In the genomic region with DNA sequence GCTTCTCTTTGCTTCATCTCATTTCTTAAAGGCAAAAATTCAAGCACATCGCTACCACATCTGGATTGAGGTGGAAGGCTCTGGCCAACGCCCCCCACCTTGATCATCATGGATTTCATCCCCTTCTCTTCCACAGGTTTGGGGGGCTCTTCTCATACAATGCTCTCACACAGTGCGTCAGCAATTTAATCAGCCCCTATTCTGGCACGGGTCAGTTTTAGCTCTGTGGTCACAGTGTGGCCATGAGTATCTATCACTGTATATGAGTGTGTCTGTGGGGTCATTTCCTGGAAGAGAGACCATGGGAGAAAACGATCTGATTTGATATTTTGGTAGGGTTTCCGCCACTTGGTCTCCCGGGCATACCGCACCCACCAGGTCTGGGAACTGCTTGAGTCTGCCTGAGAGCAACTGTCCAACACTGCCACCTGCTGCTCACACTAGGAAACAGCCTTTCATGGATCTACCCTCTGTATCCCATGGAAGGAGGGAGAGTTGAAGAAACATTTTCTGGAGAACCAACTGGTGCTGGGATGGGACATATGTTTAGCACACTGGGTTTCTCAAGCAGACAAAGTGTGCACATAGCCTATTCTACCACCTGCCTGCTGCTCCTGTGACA, we compare ENCODE assay signal across 9 mouse cellular contexts. TPM values are rescaled to one million over a fixed set of nuclear protein-coding genes. Genes with fewer than 3 reads are reported as not detected.
A peak's percentile ranks its signal among the peaks of the same experiment; 100 is the strongest.
DNase-seq lines count a peak whose midpoint lies in the region; ATAC-seq and TF ChIP-seq lines count a peak whose summit lies in the region.
"Had no signal": no experiment of that assay in that cellular context is flagged by ENCODE, and none has a peak within 500 bp of the region (broad histone marks: within the 10 kb centered on the region; RNA-seq: fewer than 3 reads in every experiment).

No protein-coding gene starts in this region.

- no peaks in the 10 kb centered on the region for H3K4me1 ChIP-seq in embryonic facial prominence, embryonic 11.5 days (ENCODE audit: control insufficient read depth, insufficient read depth, low read length)
- no peaks in the 10 kb centered on the region for H3K4me1 ChIP-seq in kidney, postnatal 0 days (replicated peaks; ENCODE audit: insufficient read depth, low read length)
- H3K4me1 ChIP-seq in liver, embryonic 11.5 days (replicated peaks; ENCODE audit: control insufficient read depth, insufficient read depth, low read length): no peaks in the 10 kb centered on the region
- no peaks in the 10 kb centered on the region for H3K4me1 ChIP-seq in neural tube, embryonic 13.5 days (replicated peaks)
- no peaks in the 10 kb centered on the region for H3K4me1 ChIP-seq in stomach, postnatal 0 days (replicated peaks; ENCODE audit: control insufficient read depth, insufficient read depth)

- H3K27me3 ChIP-seq in embryonic facial prominence, embryonic 11.5 days (ENCODE audit: control insufficient read depth, insufficient read depth, low read length): no peaks in the 10 kb centered on the region
- H3K27me3 ChIP-seq in kidney, postnatal 0 days (ENCODE audit: insufficient read depth, low read length): no peaks in the 10 kb centered on the region
- no peaks in the 10 kb centered on the region for H3K27me3 ChIP-seq in liver, embryonic 11.5 days (replicated peaks; ENCODE audit: control insufficient read depth, insufficient read depth, low read length)
- H3K27me3 ChIP-seq in neural tube, embryonic 13.5 days: no peaks in the 10 kb centered on the region
- H3K27me3 ChIP-seq in stomach, postnatal 0 days (ENCODE audit: control insufficient read depth, insufficient read depth, low read length): no peaks in the 10 kb centered on the region
- H3K27me3 ChIP-seq: embryonic facial prominence, embryonic 13.5 days had no signal

- no peaks in the 10 kb centered on the region for H3K9me3 ChIP-seq in embryonic facial prominence, embryonic 11.5 days (replicated peaks; ENCODE audit: control insufficient read depth, low read length)
- H3K9me3 ChIP-seq in kidney, postnatal 0 days (replicated peaks; ENCODE audit: low read length): no peaks in the 10 kb centered on the region
- no peaks in the 10 kb centered on the region for H3K9me3 ChIP-seq in liver, embryonic 11.5 days (ENCODE audit: control insufficient read depth, low read length)
- H3K9me3 ChIP-seq in neural tube, embryonic 13.5 days: no peaks in the 10 kb centered on the region
- H3K9me3 ChIP-seq in stomach, postnatal 0 days (ENCODE audit: control insufficient read depth, low read length): no peaks in the 10 kb centered on the region
- H3K9me3 ChIP-seq: embryonic facial prominence, embryonic 13.5 days had no signal

- no peak overlapping the region for H3K4me2 ChIP-seq in embryonic facial prominence, embryonic 11.5 days (ENCODE audit: low read depth, low read length)
- H3K4me2 ChIP-seq in kidney, postnatal 0 days (ENCODE audit: low read length): no peak overlapping the region
- H3K4me2 ChIP-seq in liver, embryonic 11.5 days: no peak overlapping the region
- H3K4me2 ChIP-seq in neural tube, embryonic 13.5 days: no peak overlapping the region
- no peak overlapping the region for H3K4me2 ChIP-seq in stomach, postnatal 0 days (replicated peaks; ENCODE audit: low read depth)
- H3K4me2 ChIP-seq: embryonic facial prominence, embryonic 13.5 days had no signal

- H3K36me3 ChIP-seq in embryonic facial prominence, embryonic 11.5 days (replicated peaks; ENCODE audit: control insufficient read depth, insufficient read depth, low read depth, low read length): no peaks in the 10 kb centered on the region
- H3K36me3 ChIP-seq in kidney, postnatal 0 days (ENCODE audit: insufficient read depth, low read length): no peaks in the 10 kb centered on the region
- H3K36me3 ChIP-seq in liver, embryonic 11.5 days (ENCODE audit: control insufficient read depth, insufficient read depth, low read length): no peaks in the 10 kb centered on the region
- H3K36me3 ChIP-seq in neural tube, embryonic 13.5 days: no peaks in the 10 kb centered on the region
- H3K36me3 ChIP-seq in stomach, postnatal 0 days (ENCODE audit: control insufficient read depth, insufficient read depth, low read length): no peaks in the 10 kb centered on the region
- H3K36me3 ChIP-seq: embryonic facial prominence, embryonic 13.5 days had no signal

- H3K27ac ChIP-seq in embryonic facial prominence, embryonic 11.5 days (replicated peaks; ENCODE audit: low read depth, low read length): no peak overlapping the region
- no peak overlapping the region for H3K27ac ChIP-seq in kidney, postnatal 0 days
- H3K27ac ChIP-seq in liver, embryonic 11.5 days (ENCODE audit: low read depth, low read length): no peak overlapping the region
- no peak overlapping the region for H3K27ac ChIP-seq in neural tube, embryonic 13.5 days (replicated peaks)
- no peak overlapping the region for H3K27ac ChIP-seq in stomach, postnatal 0 days (replicated peaks)
- H3K27ac ChIP-seq: embryonic facial prominence, embryonic 13.5 days had no signal

- 54% methylated on average over 8 of the region's 8 CpGs for WGBS in embryonic facial prominence, embryonic 11.5 days
- WGBS in kidney, postnatal 0 days: 42% methylated on average over 8 of the region's 8 CpGs
- WGBS in liver, embryonic 11.5 days: 42% methylated on average over 8 of the region's 8 CpGs
- 53% methylated on average over 8 of the region's 8 CpGs for WGBS in neural tube, embryonic 13.5 days
- WGBS in stomach, postnatal 0 days: 39% methylated on average over 8 of the region's 8 CpGs

- ATAC-seq in embryonic facial prominence, embryonic 11.5 days (replicated peaks; ENCODE audit: insufficient number of reproducible peaks, low FRiP score, low TSS enrichment, low read depth): peak; percentile 44
- ATAC-seq in kidney, postnatal 0 days (replicated peaks; ENCODE audit: low FRiP score, low read depth): 0 out of 2 replicates have a peak, but pooled peaks have one; percentile 54
- peak; percentile 51; the same call in 1 of the 2 replicates for ATAC-seq in liver, embryonic 11.5 days (replicated peaks; ENCODE audit: low FRiP score)
- ATAC-seq in neural tube, embryonic 13.5 days (ENCODE audit: low read depth): peak; percentile 76; the same call in 1 of the 2 replicates
- ATAC-seq in stomach, postnatal 0 days (ENCODE audit: low FRiP score, low TSS enrichment): peak; percentile 72; the same call in 1 of the 2 replicates

- no peak overlapping the region for H3K4me3 ChIP-seq in embryonic facial prominence, embryonic 11.5 days (ENCODE audit: low read depth, low read length)
- no peak overlapping the region for H3K4me3 ChIP-seq in kidney, postnatal 0 days (replicated peaks; ENCODE audit: low read depth, low read length)
- no peak overlapping the region for H3K4me3 ChIP-seq in liver, embryonic 11.5 days (ENCODE audit: low read depth, low read length)
- H3K4me3 ChIP-seq in neural tube, embryonic 13.5 days: no peak overlapping the region
- H3K4me3 ChIP-seq in stomach, postnatal 0 days (ENCODE audit: low read depth, low read length): no peak overlapping the region
- H3K4me3 ChIP-seq: embryonic facial prominence, embryonic 13.5 days had no signal

- peak; percentile 98 for TF ChIP-seq CTCF in kidney, postnatal 0 days (IDR thresholded peaks at IDR 0.05; ENCODE audit: low read depth)
- peak; percentile 98 for TF ChIP-seq CTCF in stomach, postnatal 0 days (IDR thresholded peaks at IDR 0.05; ENCODE audit: low read depth)

- TF ChIP-seq EP300 in stomach, postnatal 0 days (optimal IDR thresholded peaks at IDR 0.05): no peak

- DNase-seq in 416B (ENCODE audit: low read depth): peak; percentile 81
- peak; percentile 83 for DNase-seq in adrenal gland, postnatal 25 days
- peak; percentile 88 for DNase-seq in embryonic facial prominence, embryonic 11.5 days (ENCODE audit: low spot score)
- DNase-seq in heart, adult 9 months (ENCODE audit: low spot score in 2 of 2): peak; percentile 73 to 83
- DNase-seq in kidney, postnatal 0 days (ENCODE audit: low spot score): peak; percentile 93
- DNase-seq in liver, embryonic 11.5 days (ENCODE audit: low spot score): peak; percentile 69
- DNase-seq in stomach, postnatal 0 days (ENCODE audit: low spot score): peak; percentile 88

- H3K9ac ChIP-seq in embryonic facial prominence, embryonic 11.5 days (replicated peaks; ENCODE audit: low read length): no peak overlapping the region
- no peak overlapping the region for H3K9ac ChIP-seq in kidney, postnatal 0 days (ENCODE audit: low read depth, low read length)
- H3K9ac ChIP-seq in liver, embryonic 11.5 days (ENCODE audit: low read depth, low read length): no peak overlapping the region
- no peak overlapping the region for H3K9ac ChIP-seq in neural tube, embryonic 13.5 days
- H3K9ac ChIP-seq in stomach, postnatal 0 days (ENCODE audit: low read length): no peak overlapping the region
- H3K9ac ChIP-seq: embryonic facial prominence, embryonic 13.5 days had no signal

RNA-seq across cellular contexts. Expression of a gene that starts 21.1 kb away (rescaled TPM):
- total RNA-seq in adrenal gland, postnatal 25 days (2021): 17.7 and 24.9 TPM in 2 replicates
- 12.9 and 14.5 TPM in 2 replicates for polyA plus RNA-seq in embryonic facial prominence, embryonic 11.5 days (2014; fragmentation: Nextera tagmentation; extraction: Ambion mirVana)
- polyA plus RNA-seq in kidney, postnatal 0 days (2015; fragmentation: Nextera tagmentation; extraction: Ambion mirVana): 17.7 and 18.7 TPM in 2 replicates
- 7.4 and 7.7 TPM in 2 replicates for polyA plus RNA-seq in liver, embryonic 11.5 days (2014; fragmentation: Nextera tagmentation; extraction: Ambion mirVana)
- 5.6 and 6.5 TPM in 2 replicates for polyA plus RNA-seq in neural tube, embryonic 13.5 days (2015; fragmentation: Nextera tagmentation; extraction: Ambion mirVana)
- polyA plus RNA-seq in stomach, postnatal 0 days (2015; fragmentation: Nextera tagmentation; extraction: Ambion mirVana): 21.9 and 26.7 TPM in 2 replicates

RNA-seq across cellular contexts. Expression of a gene that starts 29.3 kb away (rescaled TPM):
- total RNA-seq in adrenal gland, postnatal 25 days (2021): 10.8 and 14.5 TPM in 2 replicates
- 0.39 and 0.67 TPM in 2 replicates for polyA plus RNA-seq in embryonic facial prominence, embryonic 11.5 days (2014; fragmentation: Nextera tagmentation; extraction: Ambion mirVana)
- 1.3 and 1.4 TPM in 2 replicates for polyA plus RNA-seq in kidney, postnatal 0 days (2015; fragmentation: Nextera tagmentation; extraction: Ambion mirVana)
- polyA plus RNA-seq in liver, embryonic 11.5 days (2014; fragmentation: Nextera tagmentation; extraction: Ambion mirVana): 0.12 and 0.73 TPM in 2 replicates
- 2.2 and 3.1 TPM in 2 replicates for polyA plus RNA-seq in neural tube, embryonic 13.5 days (2015; fragmentation: Nextera tagmentation; extraction: Ambion mirVana)
- 1.6 and 1.9 TPM in 2 replicates for polyA plus RNA-seq in stomach, postnatal 0 days (2015; fragmentation: Nextera tagmentation; extraction: Ambion mirVana)
